Mouse (Mus musculus): ENCODE measurements around the gene Fam71a.

- TF ChIP-seq TAL1 (IDR thresholded peaks at IDR 0.05; ENCODE audit: low read length), result no peak
- no peak for TF ChIP-seq GATA1 (IDR thresholded peaks at IDR 0.05; ENCODE audit: low read length)
Measured at GRCm38 (mm10) chr1:191150924-191151605, 13.6 kb downstream of the Fam71a start.
